Mouse (Mus musculus) macrophage (primary cell): ENCODE results near the gene Sart3. TPM values are rescaled to one million over a fixed set of nuclear protein-coding genes. Genes with fewer than 3 reads are reported as not detected.

ENCODE experiments used
- H3K27ac ChIP-seq: fragments of 350-480 bp; formaldehyde crosslinking; 2 replicates; pipeline ENCODE4 v1.9.0; 2021
- H3K36me3 ChIP-seq: fragments of 350-480 bp; formaldehyde crosslinking; 2 replicates; pipeline ENCODE4 v1.9.0; 2021; ENCODE audit errors: inconsistent target
- H3K4me3 ChIP-seq: fragments of 350-480 bp; formaldehyde crosslinking; 2 replicates; pipeline ENCODE4 v1.9.0; 2021; ENCODE audit errors: inconsistent target
- H3K79me2 ChIP-seq: fragments of 350-480 bp; formaldehyde crosslinking; 2 replicates; pipeline ENCODE4 v1.9.0; 2021; ENCODE audit errors: inconsistent target
- WGBS: methylation state at CpG from one replicate; pipeline ENCODE4 v1.1.7; 2026; ENCODE audit warnings: inconsistent platforms; ENCODE audit not compliant: missing documents; 5-methylcytosine and 5-hydroxymethylcytosine counted together
- polyA plus RNA-seq: library from polyadenylated mRNA; stranded (reverse); fragments of 250-400 nt; gene quantifications from 3 replicates; pipeline ENCODE4 v1.2.4, GENCODE M21; 2018; ENCODE audit warnings: inconsistent platforms

Gene Sart3
- polyA plus RNA-seq, 1 experiment from 2014 or later: 19.3 TPM

DNA sequence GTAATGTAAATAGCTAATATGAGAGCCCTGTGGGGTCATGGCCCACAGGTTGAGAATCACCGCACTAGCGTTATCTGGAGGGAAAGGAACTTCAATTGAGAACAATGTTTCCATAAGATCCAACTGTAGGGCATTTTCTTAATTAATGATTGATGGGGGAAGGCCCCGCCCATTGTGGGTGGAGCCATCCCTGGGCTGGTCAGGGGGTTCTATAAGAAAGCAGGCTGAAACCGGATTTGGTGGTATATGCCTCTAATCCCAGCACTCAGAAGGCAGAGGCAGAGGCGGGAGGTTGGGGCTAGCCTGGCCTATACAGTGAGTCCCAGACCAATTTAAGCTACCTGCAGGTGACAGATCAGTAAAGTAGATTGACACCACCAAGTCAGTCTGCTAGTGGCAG, 37.9 kb downstream of the Sart3 start:
- Histone ChIP-seq H3K36me3 (peaks cover 15% of the 10 kb centered on the region; the same call in 1 of the 2 replicates), H3K79me2 (peaks cover 10% of the 10 kb centered on the region; the same call in 1 of the 2 replicates), H3K27ac (no peak overlapping the region), H3K4me3 (no peak overlapping the region)
- 94% methylated on average over 5 of the region's 5 CpGs for WGBS

DNA sequence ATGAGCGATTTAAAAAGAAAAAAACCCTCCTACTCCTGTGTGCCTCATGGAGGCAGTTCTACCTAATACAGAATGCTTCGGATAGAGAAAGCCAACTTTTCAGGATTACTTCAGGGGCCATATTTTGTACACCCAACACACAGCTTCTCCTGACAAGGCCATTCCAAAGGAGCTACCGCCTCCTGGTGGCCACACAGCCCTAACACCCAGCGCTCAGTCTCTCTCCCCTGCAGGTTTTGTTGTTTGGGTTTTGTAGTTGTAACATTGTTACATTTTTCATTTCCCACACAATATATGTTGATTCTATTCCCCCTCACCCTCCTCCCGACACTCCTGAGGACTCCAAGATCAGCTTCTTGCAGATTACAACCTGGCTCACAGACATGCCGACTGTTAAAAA, 40.1 kb downstream of the Sart3 start:
- no peak overlapping the region for H3K27ac ChIP-seq
- H3K79me2 ChIP-seq: peaks cover 10% of the 10 kb centered on the region; the same call in 1 of the 2 replicates
- 51% methylated on average over 5 of the region's 6 CpGs for WGBS
- no peaks in the 10 kb centered on the region for H3K36me3 ChIP-seq
- no peak overlapping the region for H3K4me3 ChIP-seq

DNA sequence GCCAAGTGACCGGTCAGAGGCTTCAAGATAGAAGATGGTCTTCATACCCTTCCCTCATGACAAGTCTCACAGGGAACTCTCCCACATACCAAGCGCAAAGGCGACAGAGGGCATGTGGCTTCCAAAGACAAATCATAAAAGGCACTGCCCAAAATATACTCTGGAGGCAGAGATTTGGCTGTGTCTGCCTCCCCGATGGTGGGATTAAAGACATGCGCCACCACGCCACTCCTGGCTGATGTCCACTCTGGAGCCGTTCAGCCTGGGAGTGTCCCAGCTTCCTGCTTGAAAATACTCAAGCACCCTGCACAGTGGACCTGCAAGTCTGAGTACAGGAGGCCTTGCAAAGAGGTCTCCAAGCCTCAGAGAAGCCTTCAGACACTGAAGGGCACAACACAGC, 41.1 kb downstream of the Sart3 start:
- WGBS: 81% methylated on average over 7 of the region's 7 CpGs
- Histone ChIP-seq H3K79me2 (peaks cover 1% of the 10 kb centered on the region; the same call in 1 of the 2 replicates), H3K4me3 (no peak overlapping the region), H3K27ac (no peak overlapping the region), H3K36me3 (no peaks in the 10 kb centered on the region)

DNA sequence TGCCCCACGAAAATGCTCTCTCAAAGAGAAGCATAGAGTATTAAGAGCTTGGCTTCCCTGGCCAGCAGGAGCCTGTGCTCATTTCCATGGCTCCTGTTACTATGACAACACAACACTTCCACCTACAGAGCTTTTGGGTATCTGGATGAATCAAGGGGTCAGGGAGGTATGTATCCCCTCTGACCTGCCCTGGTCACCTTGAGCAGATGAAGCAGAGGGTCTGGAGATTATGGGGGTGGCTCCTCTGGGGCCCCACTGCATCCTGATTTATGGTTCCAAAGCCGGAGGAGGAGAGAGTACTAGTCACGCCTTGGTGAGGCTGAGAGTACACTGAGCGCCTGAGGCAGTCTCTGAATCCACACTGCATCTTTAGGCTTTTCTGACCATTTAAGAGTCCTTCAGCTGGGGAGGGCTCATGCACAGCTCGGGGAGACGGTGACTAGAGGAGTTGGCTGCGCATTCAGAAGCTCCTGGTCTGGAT, 41.6 kb downstream of the Sart3 start:
- 83% methylated on average over 7 of the region's 7 CpGs for WGBS
- Histone ChIP-seq H3K36me3 (no peaks in the 10 kb centered on the region), H3K27ac (no peak overlapping the region), H3K79me2 (no peaks in the 10 kb centered on the region), H3K4me3 (no peak overlapping the region)

DNA sequence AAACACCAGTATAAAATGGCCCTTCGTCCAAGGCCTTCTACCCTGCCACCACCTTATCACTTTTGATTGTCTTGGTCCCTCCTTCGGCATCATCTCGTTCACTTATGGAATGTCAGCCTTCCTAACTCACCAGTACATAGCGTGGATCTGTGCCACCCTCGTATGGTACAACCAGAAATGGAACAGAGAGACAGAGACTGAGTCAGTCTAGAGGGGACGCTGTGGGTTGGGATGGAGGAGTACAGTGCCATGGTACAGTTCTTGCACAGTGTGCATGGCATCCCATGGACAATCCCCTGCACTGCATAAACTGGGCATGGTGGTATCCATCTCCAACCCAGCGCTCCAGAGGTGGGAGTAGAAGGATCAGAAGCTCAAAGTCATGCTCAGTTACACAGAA, 43.6 kb downstream of the Sart3 start:
- 87% methylated on average over 7 of the region's 7 CpGs for WGBS
- H3K4me3 ChIP-seq: no peak overlapping the region

DNA sequence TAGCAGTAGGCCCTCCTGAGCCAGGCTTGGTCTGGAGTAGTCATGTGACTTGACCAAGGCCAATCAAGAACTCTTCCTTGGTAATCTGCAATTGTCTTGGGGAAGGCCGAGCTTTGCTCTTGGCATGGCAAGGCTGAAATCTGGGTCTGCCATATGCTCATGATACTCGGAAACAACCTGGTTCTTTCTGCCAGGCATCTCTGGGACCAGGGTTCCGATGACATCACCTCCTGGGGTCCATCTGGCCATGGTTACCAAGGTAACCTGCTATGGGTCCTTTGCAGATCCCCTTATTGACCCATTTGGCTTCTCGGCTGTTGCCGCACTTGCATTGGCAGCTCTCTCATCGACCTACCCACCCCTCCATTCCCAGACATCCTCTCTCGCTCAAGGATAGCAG, 44.3 kb downstream of the Sart3 start:
- no peak overlapping the region for H3K27ac ChIP-seq
- no peak overlapping the region for H3K4me3 ChIP-seq
- 87% methylated on average over 7 of the region's 7 CpGs for WGBS
- no peaks in the 10 kb centered on the region for H3K36me3 ChIP-seq
- no peaks in the 10 kb centered on the region for H3K79me2 ChIP-seq

More for the DNA sequence above, 43.6 kb downstream of the Sart3 start:
- Histone ChIP-seq H3K79me2 (no peaks in the 10 kb centered on the region), H3K27ac (no peak overlapping the region), H3K36me3 (no peaks in the 10 kb centered on the region)

DNA sequence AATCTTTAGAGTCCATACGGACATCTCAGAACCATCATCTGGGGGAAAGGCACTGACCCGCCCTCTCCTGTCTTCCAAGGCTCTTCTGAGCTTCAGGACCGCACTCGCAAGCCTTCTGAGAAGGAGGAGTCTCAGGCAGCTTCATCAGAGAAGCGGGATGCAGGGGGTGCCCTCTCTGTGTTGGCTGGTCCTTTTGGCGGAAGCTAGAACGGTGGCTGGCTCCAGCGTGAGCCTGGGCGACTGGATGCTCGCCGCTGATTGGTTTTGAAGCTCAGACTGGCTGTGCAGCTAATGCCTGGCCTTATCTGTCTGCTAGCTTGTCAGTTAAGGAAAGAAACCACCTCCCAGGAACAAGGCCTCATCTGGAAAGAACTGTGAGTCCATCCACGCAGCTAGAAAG, 45.1 kb downstream of the Sart3 start:
- 64% methylated on average over 12 of the region's 12 CpGs for WGBS

DNA sequence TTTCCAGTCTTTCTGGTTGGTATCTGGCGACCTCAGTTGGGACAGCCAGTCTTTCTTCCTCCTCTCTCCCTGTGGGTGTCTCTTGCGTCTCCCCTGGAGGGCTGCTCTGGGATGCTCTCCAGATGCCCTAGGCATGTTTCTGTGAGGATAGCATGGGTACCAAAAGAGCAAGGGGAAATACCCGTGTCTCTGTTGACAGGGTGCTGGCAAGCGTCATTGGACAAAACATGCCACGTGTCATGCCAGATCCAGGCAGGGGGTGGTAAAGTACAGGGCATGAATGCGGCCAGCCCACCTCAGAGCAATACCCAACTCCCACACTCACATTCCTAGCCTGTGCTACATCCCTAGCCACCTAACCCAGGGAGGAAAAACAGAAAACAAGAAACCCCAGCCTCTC, 45.7 kb downstream of the Sart3 start:
- H3K4me3 ChIP-seq: no peak overlapping the region
- 75% methylated on average over 6 of the region's 6 CpGs for WGBS

More for the DNA sequence above, 45.1 kb downstream of the Sart3 start:
- Histone ChIP-seq H3K27ac (no peak overlapping the region), H3K36me3 (no peaks in the 10 kb centered on the region), H3K79me2 (no peaks in the 10 kb centered on the region), H3K4me3 (no peak overlapping the region)

DNA sequence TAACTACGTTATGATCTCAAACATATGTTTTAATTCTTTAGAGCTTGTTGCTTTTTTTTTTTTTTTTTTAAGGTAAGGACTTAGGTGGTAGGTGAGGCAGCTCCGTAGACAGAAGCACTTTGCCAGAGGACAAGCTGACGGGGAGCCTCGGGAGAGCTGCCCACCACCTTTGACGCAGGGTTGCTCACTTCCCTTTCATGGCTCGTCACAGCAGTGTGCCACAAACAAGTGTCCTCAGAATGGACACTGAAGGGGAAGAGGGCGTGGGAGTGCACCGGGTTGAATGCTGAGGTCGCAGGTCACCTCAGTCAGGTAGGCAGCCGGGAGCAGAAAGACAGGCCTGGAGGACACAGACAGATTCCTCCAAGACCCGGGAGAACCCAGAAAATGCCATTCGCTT, 46.9 kb downstream of the Sart3 start:
- Histone ChIP-seq H3K4me3 (no peak overlapping the region), H3K79me2 (no peaks in the 10 kb centered on the region), H3K36me3 (no peaks in the 10 kb centered on the region), H3K27ac (no peak overlapping the region)
- 66% methylated on average over 11 of the region's 12 CpGs for WGBS

More for the DNA sequence above, 45.7 kb downstream of the Sart3 start:
- Histone ChIP-seq H3K27ac (no peak overlapping the region), H3K36me3 (no peaks in the 10 kb centered on the region), H3K79me2 (no peaks in the 10 kb centered on the region)

DNA sequence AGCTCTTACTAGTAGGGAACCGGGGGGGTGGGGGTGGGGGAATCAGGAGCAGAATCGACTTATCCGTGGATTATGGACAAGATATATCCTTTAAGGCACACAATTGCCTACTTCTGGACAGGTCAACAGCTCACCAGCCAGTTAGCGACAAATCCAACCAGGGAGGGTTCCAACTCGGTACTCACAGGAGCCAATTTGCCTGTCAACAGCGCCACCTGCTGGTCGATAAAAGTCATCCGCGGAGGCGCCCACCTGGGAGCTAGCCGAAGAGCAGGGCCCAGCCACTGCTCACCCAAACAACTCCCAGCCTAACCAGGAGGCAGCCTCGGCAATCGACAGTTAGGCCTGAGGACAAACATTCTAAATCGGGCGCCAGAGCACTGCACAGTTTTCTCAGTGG, 47.9 kb downstream of the Sart3 start, which contains the start of gene 1700069L16Rik:
Gene 1700069L16Rik, minus strand, starts transcription at position 327 of the 400 bp plus-strand sequence.
- no peak within 1 kb of the TSS for H3K27ac ChIP-seq
- no peaks in the 10 kb centered on the region for H3K36me3 ChIP-seq
- 5% methylated on average over 15 of the region's 15 CpGs for WGBS
- H3K79me2 ChIP-seq: no peaks in the 10 kb centered on the region
- no peak within 1 kb of the TSS for H3K4me3 ChIP-seq

DNA sequence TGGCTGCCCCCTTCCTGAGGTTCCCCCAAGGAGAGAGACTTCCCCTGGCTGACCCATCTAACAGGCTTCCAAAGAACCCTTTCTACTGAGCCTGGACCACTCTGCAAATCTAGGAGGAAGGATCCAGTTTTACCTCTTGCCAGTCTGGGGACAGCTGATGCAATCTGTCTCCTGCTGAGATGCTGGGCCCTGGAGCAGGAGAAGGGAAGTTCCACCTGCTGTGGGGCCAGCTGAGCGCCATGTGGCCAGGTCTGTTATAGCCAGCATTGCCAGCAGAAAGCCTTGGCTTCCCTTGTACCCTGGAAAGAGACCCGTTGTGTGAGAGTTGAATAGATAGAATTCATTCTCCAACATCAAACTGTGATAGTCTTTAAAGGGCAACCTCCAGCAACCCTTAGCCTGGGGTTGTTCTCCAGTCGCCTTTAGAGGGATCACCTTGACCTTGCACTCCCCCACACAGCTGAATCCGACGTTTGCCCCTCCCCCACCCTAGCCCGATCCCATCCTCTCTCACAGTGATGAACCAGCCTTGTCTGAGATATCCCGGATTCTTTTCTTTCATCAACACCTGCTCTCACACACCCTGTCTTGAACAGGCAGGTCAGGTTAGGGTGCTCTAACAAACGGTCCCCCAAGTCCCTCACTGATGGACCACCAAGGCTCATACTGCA, 48.6 kb downstream of the Sart3 start:
- Histone ChIP-seq H3K79me2 (no peaks in the 10 kb centered on the region), H3K36me3 (no peaks in the 10 kb centered on the region), H3K4me3 (no peak overlapping the region), H3K27ac (no peak overlapping the region)
- 37% methylated on average over 8 of the region's 8 CpGs for WGBS

DNA sequence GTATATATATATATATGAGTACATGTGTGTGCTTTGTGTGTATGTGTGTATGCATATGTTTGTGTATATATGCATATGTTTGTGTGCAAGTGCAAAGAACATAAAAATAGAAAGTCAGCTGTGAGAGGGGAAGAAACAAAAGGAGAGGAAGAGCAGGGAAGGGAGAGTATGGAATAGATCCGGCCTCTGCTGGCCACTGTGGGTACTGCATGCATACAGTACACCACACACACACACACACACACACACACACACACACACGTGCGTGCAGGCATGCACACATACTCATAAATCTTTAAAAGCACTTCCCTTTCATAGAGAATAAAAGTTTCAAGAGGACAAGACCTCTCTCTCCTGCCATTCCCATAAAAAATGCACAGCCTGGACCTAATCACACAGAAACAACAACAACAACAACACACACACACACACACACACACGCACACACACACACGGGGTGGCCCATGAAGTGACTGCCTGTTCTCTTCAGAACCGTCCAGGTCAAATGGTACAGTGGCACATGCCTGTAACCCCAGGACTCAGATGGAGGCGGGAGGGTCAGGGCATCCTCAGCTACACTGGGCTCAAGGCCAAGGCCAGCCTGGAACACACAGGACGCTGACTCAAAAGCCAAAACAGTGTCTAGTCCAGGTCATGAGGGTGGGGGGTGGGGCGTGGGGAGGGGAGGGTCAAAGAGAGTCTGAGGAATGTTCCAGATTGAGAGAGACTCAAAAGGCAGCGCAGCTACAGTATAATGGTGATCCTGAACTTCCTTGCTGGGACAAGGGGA, 49.9 kb downstream of the Sart3 start:
- no peaks in the 10 kb centered on the region for H3K36me3 ChIP-seq
- H3K79me2 ChIP-seq: no peaks in the 10 kb centered on the region
- 79% methylated on average over 6 of the region's 10 CpGs for WGBS
- H3K4me3 ChIP-seq: no peak overlapping the region
- H3K27ac ChIP-seq: no peak overlapping the region

DNA sequence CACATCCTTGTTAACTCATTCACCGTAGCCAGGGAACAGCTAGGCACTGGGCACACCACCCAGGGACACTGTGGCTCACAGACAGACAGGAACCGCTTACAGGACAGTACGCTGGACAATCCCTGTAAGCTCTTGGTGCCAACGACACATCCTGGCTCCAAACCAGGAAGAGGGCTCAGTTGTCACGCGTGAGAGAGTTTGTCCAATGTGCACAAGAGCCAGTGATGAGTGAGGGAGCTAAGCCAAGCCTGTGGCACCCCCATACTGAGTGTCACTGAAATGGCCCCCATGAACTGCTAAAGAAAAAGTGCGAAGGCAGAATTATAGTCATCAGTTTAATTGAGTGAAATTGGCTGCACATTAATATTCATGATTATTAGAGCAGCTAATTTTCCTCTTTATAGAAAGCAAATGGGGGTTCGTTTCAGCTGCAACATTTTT, 53.1 kb downstream of the Sart3 start:
- Histone ChIP-seq H3K27ac (no peak overlapping the region), H3K36me3 (no peaks in the 10 kb centered on the region), H3K4me3 (no peak overlapping the region), H3K79me2 (no peaks in the 10 kb centered on the region)
- 87% methylated on average over 8 of the region's 8 CpGs for WGBS

DNA sequence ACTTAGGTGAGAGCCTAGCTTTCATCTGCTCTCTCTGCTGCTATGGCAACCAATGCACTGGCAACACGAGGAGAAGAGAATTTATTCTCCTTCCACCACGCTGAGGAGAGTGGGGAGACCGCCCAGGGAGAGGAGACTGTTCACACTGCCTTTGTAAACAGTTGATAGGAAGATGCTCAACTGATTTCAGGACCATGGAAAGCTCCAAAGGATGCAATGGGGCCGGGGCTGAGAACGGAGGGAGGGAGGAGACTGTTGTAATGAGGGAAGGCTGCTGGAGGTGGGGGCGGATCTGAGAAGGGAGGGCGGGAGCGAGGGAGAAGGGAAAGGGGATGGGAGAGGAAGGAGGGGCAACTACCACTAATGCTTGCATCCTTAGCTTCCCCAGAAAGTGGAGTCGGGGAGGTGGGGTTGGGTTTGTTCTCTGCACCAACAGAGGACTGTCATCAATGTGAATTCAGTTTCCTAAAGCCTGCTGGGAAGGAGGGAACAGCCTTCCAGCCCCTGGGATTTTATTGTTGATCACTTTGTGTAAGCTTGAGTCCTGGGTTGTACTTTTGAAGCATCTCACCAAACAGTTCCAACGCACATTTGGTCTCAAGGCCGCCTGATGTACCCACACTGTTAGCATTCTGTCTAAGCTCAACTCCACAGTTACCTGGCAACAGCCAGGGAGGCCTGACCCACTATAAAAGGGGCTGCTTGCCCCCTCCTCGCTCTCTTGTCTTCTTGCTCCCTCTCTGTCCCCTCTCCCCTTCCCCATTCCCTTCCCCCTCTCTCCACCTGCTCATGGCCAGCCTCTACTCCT, 55.5 kb downstream of the Sart3 start:
- no peak overlapping the region for H3K4me3 ChIP-seq
- H3K27ac ChIP-seq: no peak overlapping the region
- no peaks in the 10 kb centered on the region for H3K79me2 ChIP-seq
- WGBS: 15% methylated on average over 11 of the region's 12 CpGs
- H3K36me3 ChIP-seq: no peaks in the 10 kb centered on the region
